Mouse (Mus musculus): ENCODE results near the gene Rgs13. TPM values are rescaled to one million over a fixed set of nuclear protein-coding genes. Genes with fewer than 3 reads are reported as not detected.

The Rgs13 gene
- polyA plus RNA-seq (2015; fragmentation: Nextera tagmentation; extraction: Ambion mirVana), result not detected in 2 replicates

DNA sequence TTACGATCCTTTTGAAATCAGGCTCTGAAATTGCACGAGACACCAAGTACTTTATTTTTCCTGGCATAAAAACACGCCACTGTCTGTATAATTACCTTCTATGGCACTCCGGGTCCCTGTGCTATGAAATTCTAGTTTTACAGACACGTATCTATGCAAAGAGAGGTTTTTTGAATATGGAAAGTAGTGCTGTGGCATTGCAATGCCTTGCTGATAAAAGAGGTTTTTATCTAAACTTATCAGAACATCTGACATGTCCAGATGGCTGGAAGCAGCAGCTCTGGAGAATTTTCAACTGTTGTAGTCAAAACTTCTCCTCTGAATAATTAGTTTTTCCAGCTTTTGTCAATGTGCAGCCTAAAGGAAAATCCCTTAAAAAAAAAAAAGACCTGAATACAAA is at the start of gene Rgs13:
Gene Rgs13, minus strand, starts transcription at position 207 of the 400 bp plus-strand sequence.
- no peak within 1 kb of the TSS for H3K27ac ChIP-seq
- H3K36me3 ChIP-seq, result no peaks in the 10 kb centered on the region
- ATAC-seq (ENCODE audit: low FRiP score, low read depth), result no peak
- no peaks in the 10 kb centered on the region for H3K4me1 ChIP-seq
- no peak within 1 kb of the TSS for H3K4me3 ChIP-seq
- H3K27me3 ChIP-seq, result no peaks in the 10 kb centered on the region
- H3K9me3 ChIP-seq, result no peaks in the 10 kb centered on the region
- WGBS, result 76% methylated on average over 5 of the region's 5 CpGs
- no peak within 1 kb of the TSS for H3K4me2 ChIP-seq (replicated peaks)
- H3K9ac ChIP-seq, result no peak within 1 kb of the TSS

GRCm38 (mm10) chr1:144215230-144215629 is 38.1 kb upstream of the Rgs13 start:
- no peaks in the 10 kb centered on the region for H3K9me3 ChIP-seq
- H3K4me2 ChIP-seq (replicated peaks), result no peak overlapping the region
- no peaks in the 10 kb centered on the region for H3K27me3 ChIP-seq
- H3K36me3 ChIP-seq, result no peaks in the 10 kb centered on the region
- H3K4me1 ChIP-seq, result no peaks in the 10 kb centered on the region
- H3K9ac ChIP-seq, result no peak overlapping the region
- ATAC-seq (ENCODE audit: low FRiP score, low read depth), result no peak
- H3K27ac ChIP-seq, result no peak overlapping the region
- no peak overlapping the region for H3K4me3 ChIP-seq

- Histone ChIP-seq H3K4me3 (no peak overlapping the region), H3K27me3 (no peaks in the 10 kb centered on the region), H3K36me3 (no peaks in the 10 kb centered on the region), H3K9ac (no peak overlapping the region), H3K9me3 (no peaks in the 10 kb centered on the region), H3K4me1 (no peaks in the 10 kb centered on the region), H3K4me2 (replicated peaks) (no peak overlapping the region), H3K27ac (no peak overlapping the region)
- 72% methylated on average over 3 of the region's 3 CpGs for WGBS
- ATAC-seq (ENCODE audit: low FRiP score, low read depth), result no peak
Observed at GRCm38 (mm10) chr1:144210912-144211311, 33.7 kb upstream of the Rgs13 start.

- no peaks in the 10 kb centered on the region for H3K36me3 ChIP-seq
- H3K9me3 ChIP-seq, result no peaks in the 10 kb centered on the region
- H3K27ac ChIP-seq, result no peak overlapping the region
- no peak for ATAC-seq (ENCODE audit: low FRiP score, low read depth)
- no peak overlapping the region for H3K4me3 ChIP-seq
- no peaks in the 10 kb centered on the region for H3K4me1 ChIP-seq
- no peaks in the 10 kb centered on the region for H3K27me3 ChIP-seq
- no peak overlapping the region for H3K9ac ChIP-seq
- no peak overlapping the region for H3K4me2 ChIP-seq (replicated peaks)
- 64% methylated on average over 7 of the region's 7 CpGs for WGBS
Observed at GRCm38 (mm10) chr1:144206281-144207061, 29.3 kb upstream of the Rgs13 start.

DNA sequence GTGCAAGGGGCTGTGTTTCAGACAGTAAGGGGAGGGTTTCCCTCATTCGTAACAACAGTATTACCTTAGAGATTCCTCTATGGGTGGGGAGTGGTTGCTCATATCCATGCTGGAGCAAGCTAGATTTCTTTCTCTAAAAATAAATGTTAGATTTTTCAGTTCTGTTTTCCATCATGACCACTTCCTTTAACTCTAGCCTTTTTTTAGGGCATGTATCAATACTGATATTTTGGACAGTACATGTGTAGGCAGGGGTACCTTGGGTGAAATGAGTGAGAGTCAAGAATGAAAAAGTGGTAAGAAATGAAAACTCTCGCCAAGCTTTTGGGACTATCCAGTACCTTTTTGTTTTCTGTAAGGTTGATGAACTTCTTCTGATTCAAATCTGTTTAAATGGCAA is 27.6 kb upstream of the Rgs13 start:
- WGBS, result 90% methylated on average over 2 of the region's 2 CpGs
- H3K36me3 ChIP-seq, result no peaks in the 10 kb centered on the region
- no peak overlapping the region for H3K4me2 ChIP-seq (replicated peaks)
- no peak overlapping the region for H3K4me3 ChIP-seq
- no peaks in the 10 kb centered on the region for H3K9me3 ChIP-seq
- ATAC-seq (ENCODE audit: low FRiP score, low read depth), result no peak
- no peak overlapping the region for H3K9ac ChIP-seq
- no peaks in the 10 kb centered on the region for H3K27me3 ChIP-seq
- no peak overlapping the region for H3K27ac ChIP-seq
- H3K4me1 ChIP-seq, result no peaks in the 10 kb centered on the region

- Histone ChIP-seq H3K27ac (no peak overlapping the region), H3K36me3 (no peaks in the 10 kb centered on the region), H3K9ac (no peak overlapping the region), H3K4me2 (replicated peaks) (no peak overlapping the region), H3K27me3 (no peaks in the 10 kb centered on the region), H3K4me3 (no peak overlapping the region), H3K4me1 (no peaks in the 10 kb centered on the region), H3K9me3 (no peaks in the 10 kb centered on the region)
- 94% methylated on average over 4 of the region's 4 CpGs for WGBS
- ATAC-seq (ENCODE audit: low FRiP score, low read depth), result no peak
Observed at GRCm38 (mm10) chr1:144202939-144203338, 25.8 kb upstream of the Rgs13 start.

DNA sequence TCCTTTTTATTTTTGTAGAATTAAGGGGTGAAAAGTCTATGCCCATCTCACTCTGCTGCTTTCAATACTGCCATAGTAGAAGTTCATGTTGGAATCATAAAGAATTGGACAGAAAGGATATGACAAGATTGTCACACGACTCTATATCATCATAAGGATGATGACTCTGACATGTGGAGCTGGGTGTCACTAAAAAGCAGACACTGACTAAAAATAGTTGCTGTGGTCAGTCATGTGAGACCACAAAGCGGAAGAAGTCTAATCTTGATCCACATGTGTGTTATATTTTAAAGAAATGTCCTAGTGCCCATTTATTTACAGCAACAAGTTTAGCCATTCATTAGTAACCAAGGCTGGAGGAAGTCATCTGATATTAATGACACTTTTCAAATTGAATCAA is 23.3 kb upstream of the Rgs13 start:
- H3K4me2 ChIP-seq (replicated peaks), result no peak overlapping the region
- WGBS, result 77% methylated on average over 2 of the region's 2 CpGs
- ATAC-seq (ENCODE audit: low FRiP score, low read depth), result no peak

GRCm38 (mm10) chr1:144199538-144199937 is 22.4 kb upstream of the Rgs13 start:
- no peaks in the 10 kb centered on the region for H3K36me3 ChIP-seq
- H3K4me1 ChIP-seq, result no peaks in the 10 kb centered on the region
- no peaks in the 10 kb centered on the region for H3K9me3 ChIP-seq
- H3K4me3 ChIP-seq, result no peak overlapping the region
- ATAC-seq (ENCODE audit: low FRiP score, low read depth), result no peak
- H3K9ac ChIP-seq, result no peak overlapping the region
- H3K27me3 ChIP-seq, result no peaks in the 10 kb centered on the region
- no peak overlapping the region for H3K4me2 ChIP-seq (replicated peaks)
- no peak overlapping the region for H3K27ac ChIP-seq
- WGBS, result 72% methylated on average over 1 of the region's 1 CpGs

More for the DNA sequence above, 23.3 kb upstream of the Rgs13 start:
- Histone ChIP-seq H3K27ac (no peak overlapping the region), H3K9ac (no peak overlapping the region), H3K4me1 (no peaks in the 10 kb centered on the region), H3K4me3 (no peak overlapping the region), H3K9me3 (no peaks in the 10 kb centered on the region), H3K27me3 (no peaks in the 10 kb centered on the region), H3K36me3 (no peaks in the 10 kb centered on the region)

DNA sequence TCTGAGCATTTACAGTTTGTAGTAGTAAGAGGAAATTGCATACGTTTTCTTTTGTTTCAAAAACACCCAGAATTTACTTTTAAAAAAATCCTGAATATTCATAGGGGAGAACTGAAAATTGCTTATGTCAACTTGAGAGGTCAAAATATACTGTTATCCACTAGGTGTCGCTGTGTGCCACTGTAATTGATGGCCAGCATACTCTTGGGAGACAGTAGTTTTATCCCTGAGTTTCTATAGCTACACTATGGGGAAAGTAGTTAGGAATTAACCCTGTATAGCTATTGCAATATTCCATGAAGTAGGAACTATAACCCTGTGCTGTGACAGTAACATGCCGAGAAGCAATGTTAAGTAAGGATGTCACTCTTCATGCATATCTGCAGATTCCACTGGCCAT is 20.5 kb upstream of the Rgs13 start:
- no peaks in the 10 kb centered on the region for H3K4me1 ChIP-seq
- 25% methylated on average over 3 of the region's 3 CpGs for WGBS
- H3K4me3 ChIP-seq, result no peak overlapping the region
- no peak overlapping the region for H3K27ac ChIP-seq
- H3K36me3 ChIP-seq, result no peaks in the 10 kb centered on the region
- H3K4me2 ChIP-seq (replicated peaks), result no peak overlapping the region
- H3K9ac ChIP-seq, result no peak overlapping the region
- no peaks in the 10 kb centered on the region for H3K27me3 ChIP-seq
- no peak for ATAC-seq (ENCODE audit: low FRiP score, low read depth)
- no peaks in the 10 kb centered on the region for H3K9me3 ChIP-seq

DNA sequence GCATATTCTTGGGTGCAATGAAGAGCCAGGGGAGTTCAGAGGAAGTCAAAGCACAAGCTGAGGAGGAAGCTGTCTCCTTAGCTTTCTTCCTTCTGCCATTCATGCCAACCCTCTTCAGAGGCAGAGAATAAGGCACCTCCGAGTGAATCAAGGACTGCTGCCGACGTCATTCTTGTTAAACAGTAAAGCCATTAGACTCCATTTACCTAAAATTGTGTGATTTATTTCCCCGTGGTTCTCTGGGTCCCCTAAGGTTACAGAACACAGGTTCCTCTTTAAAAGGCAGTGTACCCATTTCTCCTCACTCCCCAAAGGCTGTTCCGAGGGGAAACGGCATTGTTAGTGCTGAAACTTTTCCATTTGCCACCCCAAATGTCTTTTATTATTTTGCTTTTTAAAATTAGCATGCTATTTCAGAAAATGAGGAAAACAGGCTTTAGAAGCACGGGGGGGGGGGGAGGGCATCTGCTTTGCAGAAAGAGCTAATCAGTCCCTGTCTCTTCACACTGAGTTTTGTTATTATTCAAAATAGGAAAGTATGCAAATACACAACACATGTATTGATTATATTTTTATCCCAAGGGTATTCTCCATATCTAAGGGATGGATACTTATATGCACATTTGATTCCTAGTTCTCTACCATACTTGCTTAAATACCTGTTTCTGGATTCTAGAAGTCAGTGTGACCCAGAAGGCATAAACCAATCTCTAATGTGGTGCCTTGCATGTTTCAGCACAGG is 9.7 kb upstream of the Rgs13 start:
- Histone ChIP-seq H3K36me3 (no peaks in the 10 kb centered on the region), H3K4me2 (replicated peaks) (no peak overlapping the region), H3K27me3 (no peaks in the 10 kb centered on the region), H3K27ac (no peak overlapping the region), H3K9me3 (no peaks in the 10 kb centered on the region), H3K4me3 (no peak overlapping the region), H3K4me1 (peaks cover 5% of the 10 kb centered on the region), H3K9ac (no peak overlapping the region)
- WGBS, result 53% methylated on average over 7 of the region's 7 CpGs
- no peak for ATAC-seq (ENCODE audit: low FRiP score, low read depth)

- Histone ChIP-seq H3K9me3 (no peaks in the 10 kb centered on the region), H3K27me3 (no peaks in the 10 kb centered on the region), H3K4me2 (replicated peaks) (no peak overlapping the region), H3K27ac (no peak overlapping the region), H3K9ac (no peak overlapping the region), H3K4me3 (no peak overlapping the region), H3K36me3 (no peaks in the 10 kb centered on the region), H3K4me1 (peaks cover 5% of the 10 kb centered on the region)
- WGBS, result 71% methylated on average over 4 of the region's 4 CpGs
- ATAC-seq (ENCODE audit: low FRiP score, low read depth), result no peak
Observed at GRCm38 (mm10) chr1:144184955-144185715, 8.0 kb upstream of the Rgs13 start.

GRCm38 (mm10) chr1:144183622-144184021 is 6.5 kb upstream of the Rgs13 start:
- H3K9ac ChIP-seq, result no peak overlapping the region
- no peak overlapping the region for H3K4me3 ChIP-seq
- H3K4me2 ChIP-seq (replicated peaks), result no peak overlapping the region
- H3K27ac ChIP-seq, result no peak overlapping the region
- ATAC-seq (ENCODE audit: low FRiP score, low read depth), result peak; percentile 59; the same call in 1 of the 2 replicates
- H3K9me3 ChIP-seq, result no peaks in the 10 kb centered on the region
- no peaks in the 10 kb centered on the region for H3K27me3 ChIP-seq
- H3K4me1 ChIP-seq, result peaks cover 5% of the 10 kb centered on the region
- no peaks in the 10 kb centered on the region for H3K36me3 ChIP-seq

Data from limb, embryonic 13.5 days (tissue).